Mouse (Mus musculus): ENCODE data around the gene Nmral1. TPM values are rescaled to one million over a fixed set of nuclear protein-coding genes. Genes with fewer than 3 reads are reported as not detected.

Gene Nmral1
- total and polyA plus RNA-seq, 3 experiments: 54.6 to 60.4 TPM; not detected in 1

GRCm38 (mm10) chr16:4674091-4674490, 45.1 kb downstream of the Nmral1 start:
- H3K4me3 ChIP-seq (ENCODE audit: control insufficient read depth in 1 of 2, insufficient read depth in 1 of 2, low read depth in 2 of 2, low read length in 2 of 2): no peak overlapping the region
- peak; percentile 72 for DNase-seq (ENCODE audit: low read depth, low spot score)
- H3K79me2 ChIP-seq (ENCODE audit: control insufficient read depth, insufficient read depth, low read length, poor library complexity): peaks cover 13% of the 10 kb centered on the region
- H3K36me3 ChIP-seq (ENCODE audit: control insufficient read depth in 1 of 2, insufficient read depth in 2 of 2, low read length in 2 of 2): peaks cover 12 to 32% of the 10 kb centered on the region in 2 experiments
- TF ChIP-seq KAT2A (conservative IDR thresholded peaks at IDR 0.05; ENCODE audit: low read depth, low read length): no peak
- peak; percentile 52; the same call in 1 of the 2 replicates for TF ChIP-seq MXI1 (IDR thresholded peaks at IDR 0.05; ENCODE audit: low read depth, low read length)
- TF ChIP-seq TBP (IDR thresholded peaks at IDR 0.05; ENCODE audit: low read depth, low read length): no peak
- TF ChIP-seq GATA1 (IDR thresholded peaks at IDR 0.05; ENCODE audit: low read depth, low read length): no peak
- TF ChIP-seq MYC (IDR thresholded peaks at IDR 0.05; ENCODE audit: low read depth, low read length): peak; percentile 56; the same call in 1 of the 2 replicates
- TF ChIP-seq ZKSCAN1 (IDR thresholded peaks at IDR 0.05; ENCODE audit: low read depth, low read length): no peak
- TF ChIP-seq TCF12 (IDR thresholded peaks at IDR 0.05; ENCODE audit: low read depth, low read length): peak; percentile 45
- peak; percentile 73 to 90 for TF ChIP-seq EP300 (IDR thresholded peaks at IDR 0.05; ENCODE audit: low read depth in 1 of 2, low read length in 2 of 2)
- peak; percentile 87 for TF ChIP-seq ETS1 (IDR thresholded peaks at IDR 0.05; ENCODE audit: low read depth, low read length)
- no peak for TF ChIP-seq MEF2A (IDR thresholded peaks at IDR 0.05; ENCODE audit: extremely low read depth, insufficient replicate concordance, low read depth, low read length, poor library complexity, severe bottlenecking)
- TF ChIP-seq RCOR1 (IDR thresholded peaks at IDR 0.05; ENCODE audit: low read depth, low read length): peak; percentile 98
- TF ChIP-seq MAFK (IDR thresholded peaks at IDR 0.05; ENCODE audit: borderline replicate concordance, low read depth, low read length): 0 out of 2 replicates have a peak, but pooled peaks have one; percentile 4
- TF ChIP-seq USF1 (IDR thresholded peaks at IDR 0.05; ENCODE audit: low read depth, low read length): no peak
- peak; percentile 72 for TF ChIP-seq BHLHE40 (IDR thresholded peaks at IDR 0.05; ENCODE audit: borderline replicate concordance, low read depth, low read length)
- TF ChIP-seq HCFC1 (IDR thresholded peaks at IDR 0.05; ENCODE audit: low read depth, low read length): 0 out of 2 replicates have a peak, but pooled peaks have one; percentile 27
- peak; percentile 45 for TF ChIP-seq SIN3A (IDR thresholded peaks at IDR 0.05; ENCODE audit: low read length)
- TF ChIP-seq SMC3 (IDR thresholded peaks at IDR 0.05; ENCODE audit: low read depth, low read length): no peak
- TF ChIP-seq MYB (IDR thresholded peaks at IDR 0.05; ENCODE audit: low read depth, low read length): peak; percentile 80
- TF ChIP-seq ZC3H11A (IDR thresholded peaks at IDR 0.05; ENCODE audit: low read depth, low read length): no peak
- no peak overlapping the region for H3K9ac ChIP-seq (ENCODE audit: control insufficient read depth, low read depth, low read length, poor library complexity, severe bottlenecking)
- no peaks in the 10 kb centered on the region for H3K27me3 ChIP-seq (ENCODE audit: control insufficient read depth in 1 of 2, insufficient read depth in 2 of 2, low read length in 2 of 2)
- H3K27ac ChIP-seq (ENCODE audit: control insufficient read depth, low read depth, low read length): peak overlapping the region; percentile 20; the same call in 1 of the 2 replicates
- peaks cover 10 to 25% of the 10 kb centered on the region in 2 experiments for H3K4me1 ChIP-seq (ENCODE audit: control insufficient read depth in 1 of 2, insufficient read depth in 2 of 2, low read length in 2 of 2)
- H3K9me3 ChIP-seq (replicated peaks; ENCODE audit: insufficient read depth, low read length): no peaks in the 10 kb centered on the region

GRCm38 (mm10) chr16:4670317-4670716, 48.8 kb downstream of the Nmral1 start:
- Histone ChIP-seq H3K4me3 (ENCODE audit: control insufficient read depth in 1 of 2, insufficient read depth in 1 of 2, low read depth in 2 of 2, low read length in 2 of 2) (no peak overlapping the region), H3K9me3 (replicated peaks; ENCODE audit: insufficient read depth, low read length) (no peaks in the 10 kb centered on the region), H3K9ac (ENCODE audit: control insufficient read depth, low read depth, low read length, poor library complexity, severe bottlenecking) (no peak overlapping the region), H3K27me3 (ENCODE audit: control insufficient read depth in 1 of 2, insufficient read depth in 2 of 2, low read length in 2 of 2) (no peaks in the 10 kb centered on the region), H3K36me3 (ENCODE audit: control insufficient read depth in 1 of 2, insufficient read depth in 2 of 2, low read length in 2 of 2) (peaks cover 11 to 17% of the 10 kb centered on the region in 2 experiments), H3K27ac (ENCODE audit: control insufficient read depth, low read depth, low read length) (no peak overlapping the region), H3K4me1 (ENCODE audit: control insufficient read depth in 1 of 2, insufficient read depth in 2 of 2, low read length in 2 of 2) (peaks cover 7 to 13% of the 10 kb centered on the region in 2 experiments), H3K79me2 (ENCODE audit: control insufficient read depth, insufficient read depth, low read length, poor library complexity) (no peaks in the 10 kb centered on the region)
- DNase-seq (ENCODE audit: low read depth, low spot score): no peak
- TF ChIP-seq GATA1 (IDR thresholded peaks at IDR 0.05; ENCODE audit: low read depth, low read length) (no peak), USF1 (IDR thresholded peaks at IDR 0.05; ENCODE audit: low read depth, low read length) (no peak), USF2 (IDR thresholded peaks at IDR 0.05; ENCODE audit: borderline replicate concordance in 1 of 2, insufficient read depth in 1 of 2, low read depth in 1 of 2, low read length in 2 of 2) (no peak), EP300 (IDR thresholded peaks at IDR 0.05; ENCODE audit: low read depth in 1 of 2, low read length in 2 of 2) (no peak), RCOR1 (IDR thresholded peaks at IDR 0.05; ENCODE audit: low read depth, low read length) (no peak), ZMIZ1 (IDR thresholded peaks at IDR 0.05; ENCODE audit: low read depth, low read length) (no peak), MAFK (IDR thresholded peaks at IDR 0.05; ENCODE audit: borderline replicate concordance, low read depth, low read length) (no peak), RAD21 (IDR thresholded peaks at IDR 0.05; ENCODE audit: low read depth, low read length) (no peak), MYC (IDR thresholded peaks at IDR 0.05; ENCODE audit: low read depth, low read length) (no peak), NELFE (IDR thresholded peaks at IDR 0.05; ENCODE audit: low read depth, low read length) (no peak), HCFC1 (IDR thresholded peaks at IDR 0.05; ENCODE audit: low read depth, low read length) (no peak), TBP (IDR thresholded peaks at IDR 0.05; ENCODE audit: low read depth, low read length) (no peak), SIN3A (IDR thresholded peaks at IDR 0.05; ENCODE audit: low read length) (no peak), CHD1 (IDR thresholded peaks at IDR 0.05; ENCODE audit: low read depth, low read length) (no peak), MAZ (IDR thresholded peaks at IDR 0.05; ENCODE audit: low read depth, low read length) (no peak), MAX (IDR thresholded peaks at IDR 0.05; ENCODE audit: low read length) (no peak), MXI1 (IDR thresholded peaks at IDR 0.05; ENCODE audit: low read depth, low read length) (no peak)
